Mouse (Mus musculus) forebrain, embryonic 10.5 days (tissue): Measurements from ENCODE around the gene Hoxd12. TPM values are rescaled to one million over a fixed set of nuclear protein-coding genes. Genes with fewer than 3 reads are reported as not detected.
A peak's percentile ranks its signal among the peaks of the same experiment; 100 is the strongest.

Experiments
- microRNA counts: library from miRNA; unstranded; fragments of <30 nt; microRNA quantifications from one replicate; lab custom pipeline; 2017
- microRNA-seq: library from miRNA; unstranded; fragments of <30 nt; microRNA quantifications from one replicate; pipeline ENCODE4, GENCODE M21; 2017
- polyA plus RNA-seq: library from polyadenylated mRNA; unstranded; fragments of >200 nt; fragmentation: Nextera tagmentation; extraction: Ambion mirVana; gene quantifications from 2 replicates; pipeline ENCODE4 v1.2.1, GENCODE M21; 2016

The Hoxd12 gene
- polyA plus RNA-seq, 1 experiment from 2014 or later = not detected

MicroRNA genes within 50 kb of the gene (microRNA counts, 519-probe panel; counts per million panel counts)
- microRNA mmu-miR-10b (lab: Ali Mortazavi, UCI) = 341 counts per million, percentile 65 among the panel's probes with 10 or more counts

Small RNAs within 50 kb of the gene (microRNA-seq; reads per million reads assigned to microRNA genes)
- gene Gm44463 (not detected), gene Mir10b (103 reads per million, percentile 48 among the genes with 10 or more reads in this experiment)

Other genes starting within 250 kb of the Hoxd12 start
- 38.1 and 40.1 TPM in 2 replicates for gene Lnpk, start 95.6 kb upstream of the Hoxd12 start, polyA plus RNA-seq
- gene Evx2, start 15.5 kb upstream of the Hoxd12 start, polyA plus RNA-seq = not detected in 2 replicates
- not detected in 2 replicates for gene Hoxd13, start 6.7 kb upstream of the Hoxd12 start, polyA plus RNA-seq
- gene Hoxd11, start 4.5 kb downstream of the Hoxd12 start, polyA plus RNA-seq = not detected in 2 replicates
- gene Hoxd10, start 16.9 kb downstream of the Hoxd12 start, polyA plus RNA-seq = not detected in 2 replicates
- not detected in 2 replicates for gene Hoxd9, start 22.7 kb downstream of the Hoxd12 start, polyA plus RNA-seq
- not detected in 2 replicates for gene Hoxd8, start 29.6 kb downstream of the Hoxd12 start, polyA plus RNA-seq
- 0.10 TPM in 1 of 2 replicates, not detected in the other for gene Hoxd3, start 36.9 kb downstream of the Hoxd12 start, polyA plus RNA-seq
- not detected in 2 replicates for gene Hoxd4, start 36.9 kb downstream of the Hoxd12 start, polyA plus RNA-seq
- not detected in 2 replicates for gene Gm28230, start 51.7 kb downstream of the Hoxd12 start, polyA plus RNA-seq
- not detected in 2 replicates for gene Hoxd1, start 88.0 kb downstream of the Hoxd12 start, polyA plus RNA-seq
- gene Mtx2, start 150.8 kb downstream of the Hoxd12 start, polyA plus RNA-seq = 113 and 114 TPM in 2 replicates